Mouse (Mus musculus) frontal cortex, postnatal 36 days (tissue): ENCODE data around the gene Snx15.

Experiments used
- DNase-seq, 2 experiments: peaks; one replicate each; pipeline ENCODE4 v3.0.0; 2022; ENCODE audit warnings: low spot score in 2 of 2

Gene Snx15

GRCm38 (mm10) chr19:6121761-6122160, 6.3 kb downstream of the Snx15 start:
- DNase-seq: no peak

- DNase-seq: no peak
Measured at GRCm38 (mm10) chr19:6118677-6119185, 9.4 kb downstream of the Snx15 start.

- DNase-seq: peak; percentile 90 to 93
Measured at GRCm38 (mm10) chr19:6117986-6118676, 10.0 kb downstream of the Snx15 start, which contains the start of gene Sac3d1. Gene Sac3d1, minus strand, starts transcription at chr19:6118650.

GRCm38 (mm10) chr19:6117346-6117985, 10.6 kb downstream of the Snx15 start:
- peak in 1 of 2 experiments; percentile 27 for DNase-seq

- no peak for DNase-seq
Measured at GRCm38 (mm10) chr19:6116113-6116850, 11.8 kb downstream of the Snx15 start.

- no peak for DNase-seq
Measured at GRCm38 (mm10) chr19:6113116-6113515, 15.0 kb downstream of the Snx15 start.

GRCm38 (mm10) chr19:6105586-6105985, 22.5 kb downstream of the Snx15 start, which contains the start of gene Naaladl1:
Gene Naaladl1, plus strand, starts transcription at chr19:6105782.
- DNase-seq: no peak

GRCm38 (mm10) chr19:6104476-6104875, 23.6 kb downstream of the Snx15 start:
- DNase-seq: no peak

- no peak for DNase-seq
Measured at GRCm38 (mm10) chr19:6102169-6102853, 25.8 kb downstream of the Snx15 start.

- DNase-seq: no peak
Measured at GRCm38 (mm10) chr19:6101186-6101585, 26.9 kb downstream of the Snx15 start.

GRCm38 (mm10) chr19:6097847-6098246, 30.3 kb downstream of the Snx15 start:
- no peak for DNase-seq

GRCm38 (mm10) chr19:6094119-6094518, 34.0 kb downstream of the Snx15 start, which contains the start of gene AC131692.1:
Gene AC131692.1, plus strand, starts transcription at chr19:6094419.
- no peak for DNase-seq

GRCm38 (mm10) chr19:6088841-6089240, 39.3 kb downstream of the Snx15 start:
- DNase-seq: no peak

GRCm38 (mm10) chr19:6085417-6085879, 42.7 kb downstream of the Snx15 start:
- no peak for DNase-seq

GRCm38 (mm10) chr19:6084478-6085248, 43.4 kb downstream of the Snx15 start, which contains the start of the genes Zfpl1 and Cdca5:
Gene Zfpl1, minus strand, starts transcription at chr19:6084956.
Gene Cdca5, plus strand, starts transcription at chr19:6084983.
- DNase-seq: peak; percentile 95 to 98

- no peak for DNase-seq
Measured at GRCm38 (mm10) chr19:6082156-6082555, 45.9 kb downstream of the Snx15 start, which contains the start of gene Gm28374. Gene Gm28374, minus strand, starts transcription at chr19:6082256.

- DNase-seq: no peak
Measured at GRCm38 (mm10) chr19:6079983-6080480, 48.1 kb downstream of the Snx15 start, which contains the start of gene Tmem262. Gene Tmem262, plus strand, starts transcription at chr19:6080033.

GRCm38 (mm10) chr19:6076564-6077393, 51.3 kb downstream of the Snx15 start, which contains the start of gene Vps51:
Gene Vps51, minus strand, starts transcription at chr19:6077231.
- peak; percentile 89 to 93 for DNase-seq

GRCm38 (mm10) chr19:6073889-6074288, 54.2 kb downstream of the Snx15 start:
- DNase-seq: no peak
